Mouse (Mus musculus): ENCODE results near the gene Tspan4. TPM values are rescaled to one million over a fixed set of nuclear protein-coding genes. Genes with fewer than 3 reads are reported as not detected.

Gene Tspan4
- total RNA-seq, 2 experiments from 2014 or later: 14.2 to 20.0 TPM

DNA sequence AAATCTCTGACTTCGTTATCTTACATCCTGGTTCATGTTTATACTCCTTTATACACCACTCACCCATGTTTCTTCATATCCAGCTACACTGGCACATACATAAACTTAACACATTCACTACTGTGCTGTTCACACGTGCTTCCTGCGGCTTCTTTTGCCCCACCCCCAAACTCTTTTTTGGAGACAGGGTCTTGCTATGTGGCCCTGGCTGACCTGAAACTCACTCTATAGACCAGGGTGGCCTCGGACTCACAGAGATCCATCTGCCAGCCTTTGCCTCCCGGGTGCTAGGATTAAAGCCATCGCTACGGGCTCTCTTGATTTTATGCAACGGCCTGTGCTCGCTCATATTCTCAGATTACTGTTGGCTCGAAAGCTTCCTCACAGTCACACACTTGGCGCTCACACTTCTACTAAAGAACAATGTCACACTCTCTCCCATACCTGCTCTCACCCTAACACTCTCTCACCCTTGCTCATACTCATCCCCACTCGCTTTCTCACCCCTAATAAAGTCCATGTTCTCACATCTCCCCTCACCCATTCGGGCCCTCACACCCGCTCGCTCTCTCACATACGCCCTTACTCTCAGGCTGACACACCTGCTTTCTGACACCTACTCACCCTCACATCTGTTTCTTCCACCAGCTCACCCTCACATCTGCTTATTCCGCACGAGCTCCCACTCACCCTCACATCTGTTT, 64.0 kb downstream of the Tspan4 start:
- no peak for DNase-seq (ENCODE audit: low spot score in 2 of 2)
- intact Hi-C loops (cut with DNase I): loop anchor here (1.0 kb wide), 1 partner anchor 23 kb away; the partner anchor contains the start of gene Ap2a2

DNA sequence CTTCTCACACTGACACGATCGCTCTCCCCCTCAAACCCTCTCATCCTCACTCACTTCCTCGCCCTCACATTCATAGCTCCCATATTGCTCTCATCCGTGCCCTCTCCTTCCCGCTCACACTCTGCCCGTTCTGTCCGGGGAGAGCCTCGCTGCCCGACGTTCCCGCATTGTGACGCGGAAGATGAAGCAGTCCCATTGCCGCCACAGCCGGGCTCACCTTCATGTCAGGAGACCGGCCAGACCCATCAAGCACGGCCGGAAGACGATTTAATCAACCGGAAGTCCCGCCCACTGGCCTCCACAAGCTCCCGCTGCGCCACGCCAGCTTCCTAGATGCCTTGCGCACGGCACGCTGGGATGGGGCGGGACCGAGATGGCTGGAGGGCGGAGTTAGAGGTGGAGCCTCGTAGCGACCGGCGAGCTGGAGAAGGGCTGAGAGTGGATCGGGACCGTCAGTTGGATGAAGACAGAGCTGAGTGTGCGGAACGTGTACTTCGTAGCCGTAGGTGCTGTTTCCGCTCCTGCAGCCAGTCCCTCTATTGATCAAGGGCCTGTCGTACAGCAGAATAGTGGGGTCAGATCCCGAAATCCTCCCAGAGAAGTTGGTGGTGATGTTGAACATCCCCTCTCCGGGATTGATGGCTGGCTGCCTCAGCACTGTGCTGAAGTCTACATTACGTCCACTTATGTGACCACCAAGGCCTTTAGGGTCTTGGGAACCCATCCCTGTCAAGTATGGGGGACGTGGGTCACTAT, 64.7 kb downstream of the Tspan4 start, which contains the start of gene Chid1:
Gene Chid1, minus strand, starts transcription at position 302 of the 756 bp plus-strand sequence.
- intact Hi-C loops (cut with DNase I): loop anchor here (1.0 to 2.0 kb wide), 2 partner anchors 23 to 69 kb away; partner anchors contain the start of gene Ap2a2
- peak; percentile 97 for DNase-seq (ENCODE audit: low spot score in 2 of 2)

DNA sequence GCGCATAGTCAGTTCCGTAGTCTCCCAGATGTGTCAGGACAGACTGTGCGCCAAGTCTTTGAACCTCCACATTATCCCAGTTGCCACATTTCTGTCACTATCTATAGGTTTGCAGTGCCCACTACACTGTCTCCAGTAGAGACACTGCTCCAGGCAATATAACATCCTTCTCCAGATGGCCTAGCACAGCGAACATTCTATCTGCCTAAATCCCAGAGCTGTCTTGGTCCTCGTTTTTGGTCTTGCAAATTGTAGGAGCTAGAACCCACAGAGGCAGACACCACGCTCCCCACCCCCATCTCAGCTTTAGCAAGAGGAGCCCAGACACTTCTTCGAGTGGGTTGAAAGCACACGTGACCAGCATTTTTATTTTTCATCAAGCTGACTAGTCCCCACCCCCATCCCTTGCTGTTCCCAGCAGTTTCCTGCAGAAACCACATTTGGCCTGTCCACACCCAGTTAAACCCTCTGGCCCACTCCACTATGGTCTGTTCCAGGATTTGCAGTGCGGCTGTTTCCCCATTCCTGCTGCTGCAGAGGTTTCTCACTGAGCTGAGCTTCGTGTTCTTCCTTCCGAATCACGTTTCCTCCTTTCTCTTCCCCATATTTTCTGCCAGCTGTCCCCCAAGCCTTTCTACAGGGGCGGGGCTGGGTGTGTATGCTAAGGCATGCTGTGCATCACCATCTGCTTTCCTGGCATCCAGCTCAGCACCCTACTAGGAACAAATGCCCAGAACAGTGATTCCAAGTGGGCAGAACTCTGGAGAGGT, 65.5 kb downstream of the Tspan4 start:
- intact Hi-C loops (cut with DNase I): loop anchor here (2.0 kb wide), 1 partner anchor 68 kb away; no protein-coding TSS in a partner anchor
- peak; percentile 80 to 85 for DNase-seq (ENCODE audit: low spot score in 2 of 2)

DNA sequence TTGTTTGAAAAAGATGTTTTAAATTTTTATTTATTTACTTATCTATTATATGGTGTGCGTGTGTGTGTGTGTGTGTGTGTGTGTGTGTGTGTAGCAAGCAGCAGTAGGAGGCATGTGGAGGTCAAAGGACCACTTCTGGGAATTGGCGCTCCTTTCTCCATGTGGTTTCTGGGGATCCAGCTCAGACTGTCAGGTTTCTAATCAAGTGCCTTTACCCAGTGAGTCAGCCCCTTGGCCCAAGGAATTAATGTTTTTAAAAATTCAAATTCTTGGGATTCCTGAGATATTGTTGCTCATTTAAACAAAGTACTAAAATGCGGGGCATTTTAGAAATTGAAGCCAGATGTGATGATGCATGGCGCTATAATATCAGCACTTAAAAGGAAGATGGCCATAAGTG, 66.6 kb downstream of the Tspan4 start:
- no peak for DNase-seq (ENCODE audit: low spot score in 2 of 2)
- intact Hi-C loops (cut with DNase I): loop anchor here (2.0 kb wide), 1 partner anchor 67 kb away; no protein-coding TSS in a partner anchor

DNA sequence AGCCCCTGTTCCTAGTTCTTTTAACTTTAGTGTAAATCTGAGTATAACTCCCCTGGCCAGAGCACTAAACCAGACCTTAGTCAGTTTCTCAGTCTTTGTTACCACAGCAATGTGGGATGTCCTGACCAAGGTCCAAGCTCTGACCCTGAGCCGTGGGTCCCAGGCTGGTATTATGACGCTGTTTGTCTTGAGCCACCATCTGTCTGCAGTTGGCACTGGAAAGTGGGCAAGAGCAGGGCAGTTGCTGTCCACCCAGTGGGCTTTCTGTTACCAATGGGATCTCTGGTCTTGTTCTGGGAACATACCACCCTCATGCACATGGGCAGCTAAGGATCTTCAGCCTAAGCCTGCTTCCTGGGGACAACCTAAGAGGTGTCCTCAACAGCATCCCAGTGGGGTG, 67.5 kb downstream of the Tspan4 start:
- intact Hi-C loops (cut with DNase I): no loop called here
- DNase-seq (ENCODE audit: low spot score in 2 of 2): no peak

Other genes starting within 250 kb of the Tspan4 start
- gene Phrf1, start 246.5 kb upstream of the Tspan4 start, total RNA-seq (2021): 10 to 100 TPM; 64.4 to 78.0 TPM
- 1 to 10 TPM; 1.7 to 2.0 TPM for gene Irf7, start 208.8 kb upstream of the Tspan4 start, total RNA-seq (2021)
- not detected for gene Cdhr5, start 198.5 kb upstream of the Tspan4 start, total RNA-seq (2021)
- not detected for gene Sct, start 196.1 kb upstream of the Tspan4 start, total RNA-seq (2021)
- under 1 TPM; 0.17 to 0.39 TPM for gene Drd4, start 183.2 kb upstream of the Tspan4 start, total RNA-seq (2021)
- 10 to 100 TPM; 67.3 to 72.5 TPM for gene Deaf1, start 147.6 kb upstream of the Tspan4 start, total RNA-seq (2021)
- 10 to 100 TPM; 30.5 to 34.9 TPM for gene Tmem80, start 147.5 kb upstream of the Tspan4 start, total RNA-seq (2021)
- 1 to 10 TPM; 4.7 to 5.9 TPM for gene Eps8l2, start 136.4 kb upstream of the Tspan4 start, total RNA-seq (2021)
- gene Taldo1, start 83.0 kb upstream of the Tspan4 start, total RNA-seq (2021): 100 to 1,000 TPM in 1 of 2 experiments, 10 to 100 TPM in 1; 93.3 to 116 TPM
- 10 to 100 TPM; 43.2 to 43.4 TPM for gene Gatd1, start 61.1 kb upstream of the Tspan4 start, total RNA-seq (2021)
- 100 to 1,000 TPM; 291 to 331 TPM for gene Cend1, start 45.7 kb upstream of the Tspan4 start, total RNA-seq (2021)
- 100 to 1,000 TPM; 270 to 289 TPM for gene Slc25a22, start 37.3 kb upstream of the Tspan4 start, total RNA-seq (2021)
- gene Pidd1, start 31.2 kb upstream of the Tspan4 start, total RNA-seq (2021): 1 to 10 TPM in 1 of 2 experiments, under 1 TPM in 1; 0.76 to 1.9 TPM
- 100 to 1,000 TPM; 493 to 570 TPM for gene Rplp2, start 27.9 kb upstream of the Tspan4 start, total RNA-seq (2021)
- 10 to 100 TPM; 28.0 to 31.7 TPM for gene Pnpla2, start 20.0 kb upstream of the Tspan4 start, total RNA-seq (2021)
- 1 to 10 TPM; 3.0 to 3.5 TPM for gene Cracr2b, start 14.1 kb upstream of the Tspan4 start, total RNA-seq (2021)
- gene Cd151, start 7.8 kb upstream of the Tspan4 start, total RNA-seq (2021): 10 to 100 TPM; 30.9 to 35.4 TPM
- gene Polr2l, start 108 bp upstream of the Tspan4 start, total RNA-seq (2021): 10 to 100 TPM; 38.0 to 40.1 TPM
- gene Chid1, start 64.6 kb downstream of the Tspan4 start, total RNA-seq (2021): 10 to 100 TPM; 67.2 to 68.4 TPM
- gene Ap2a2, start 86.9 kb downstream of the Tspan4 start, total RNA-seq (2021): 100 to 1,000 TPM; 199 to 214 TPM
- gene Muc6, start 180.1 kb downstream of the Tspan4 start, total RNA-seq (2021): not detected
- 1 to 10 TPM in 1 of 2 experiments, under 1 TPM in 1; 0.15 to 2.0 TPM for gene Muc2, start 215.1 kb downstream of the Tspan4 start, total RNA-seq (2021)

Measured in left cerebral cortex, postnatal 36 days (tissue).